Mouse (Mus musculus): ENCODE measurements at regions not wholly inside any gene's neighbourhood (a gene's known extent, or its start where the extent isn't known, plus 50 kb on each side); places are given as distances from the start of the nearest gene placed in this dataset.

DNA sequence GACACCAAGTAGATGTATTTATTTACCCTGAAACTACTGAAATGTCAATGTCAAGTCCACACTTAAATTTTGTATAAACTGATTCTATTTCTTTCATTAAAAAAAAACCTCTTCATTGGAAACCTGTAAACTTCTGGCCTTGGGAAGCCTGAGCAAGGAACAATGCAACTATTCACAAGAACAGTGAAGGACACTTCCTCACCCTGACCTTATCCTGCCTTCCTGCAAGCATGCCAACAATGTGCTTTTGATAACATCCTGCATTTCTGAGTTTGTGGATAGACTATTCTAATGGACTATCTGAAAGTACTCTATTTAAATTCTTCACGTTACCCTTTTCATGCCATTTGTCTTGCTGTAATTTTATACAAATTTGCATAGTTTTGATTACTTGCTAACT is 53.1 kb upstream of the Nabp1 start:
- DNase-seq (ENCODE audit: low spot score), result no peak

DNA sequence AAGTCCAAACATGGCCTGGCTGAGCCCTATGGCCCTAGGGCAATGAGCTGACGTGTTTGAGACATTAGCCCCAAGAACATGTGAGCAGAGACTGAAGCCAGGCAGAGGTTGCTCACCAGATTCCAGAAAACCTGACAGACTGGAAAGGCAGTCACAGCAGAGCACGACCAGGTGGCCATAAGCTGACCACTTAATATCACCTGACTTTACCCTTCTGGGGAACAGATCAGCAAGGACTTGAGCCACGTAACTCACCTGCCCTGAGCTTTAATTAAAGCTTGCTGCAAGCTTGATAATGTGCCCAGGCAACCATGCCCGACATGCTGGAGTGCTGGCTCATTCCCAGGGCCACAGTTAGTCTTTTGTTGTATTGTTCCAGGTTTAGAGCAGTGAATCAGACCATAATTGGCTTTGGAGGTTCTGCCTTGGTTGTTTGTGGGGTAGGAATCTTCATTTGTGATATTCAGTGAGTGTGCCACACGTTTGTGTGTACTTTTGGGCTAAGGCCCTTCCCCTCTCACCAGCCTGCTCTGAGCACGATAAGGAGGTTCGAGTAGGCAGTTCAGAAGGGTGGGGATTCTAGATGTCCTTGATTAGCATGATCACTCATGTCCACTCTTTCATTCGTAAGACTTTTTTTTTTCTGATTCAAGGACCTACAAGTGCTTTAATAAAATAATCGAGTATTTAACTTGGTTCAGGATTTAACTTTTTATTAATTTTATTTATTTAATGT is 52.1 kb upstream of the Nabp1 start:
- no peak for DNase-seq (ENCODE audit: low spot score)

DNA sequence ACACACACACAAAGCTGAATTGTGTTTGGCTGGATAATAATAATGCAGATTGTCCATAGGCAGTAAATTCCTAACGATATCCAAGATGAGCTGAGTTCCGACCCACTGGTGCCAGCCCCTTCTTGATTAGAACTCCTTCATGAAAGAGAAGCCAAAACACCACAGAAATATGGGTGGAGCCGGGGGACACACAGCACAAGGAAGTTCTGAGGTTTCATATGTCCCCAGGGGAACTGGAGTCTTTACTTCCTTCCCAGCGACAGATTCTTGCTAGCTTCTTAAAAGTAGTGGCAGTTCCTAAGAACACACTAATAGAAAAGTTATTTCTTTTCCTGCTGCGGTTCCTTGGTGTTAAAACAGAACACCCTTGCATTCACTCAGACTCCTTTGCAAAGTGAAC is 51.4 kb upstream of the Nabp1 start:
- DNase-seq (ENCODE audit: low spot score), result no peak

GRCm38 (mm10) chr1:51528671-51529070 is 50.4 kb upstream of the Nabp1 start:
- DNase-seq (ENCODE audit: low spot score), result no peak
